Mouse (Mus musculus): Measurements from ENCODE around the gene Asb17. TPM values are rescaled to one million over a fixed set of nuclear protein-coding genes. Genes with fewer than 3 reads are reported as not detected.
A peak's percentile ranks its signal among the peaks of the same experiment; 100 is the strongest.

Asb17 gene
- total and polyA plus RNA-seq, 2 experiments from 2014 or later = not detected

DNA sequence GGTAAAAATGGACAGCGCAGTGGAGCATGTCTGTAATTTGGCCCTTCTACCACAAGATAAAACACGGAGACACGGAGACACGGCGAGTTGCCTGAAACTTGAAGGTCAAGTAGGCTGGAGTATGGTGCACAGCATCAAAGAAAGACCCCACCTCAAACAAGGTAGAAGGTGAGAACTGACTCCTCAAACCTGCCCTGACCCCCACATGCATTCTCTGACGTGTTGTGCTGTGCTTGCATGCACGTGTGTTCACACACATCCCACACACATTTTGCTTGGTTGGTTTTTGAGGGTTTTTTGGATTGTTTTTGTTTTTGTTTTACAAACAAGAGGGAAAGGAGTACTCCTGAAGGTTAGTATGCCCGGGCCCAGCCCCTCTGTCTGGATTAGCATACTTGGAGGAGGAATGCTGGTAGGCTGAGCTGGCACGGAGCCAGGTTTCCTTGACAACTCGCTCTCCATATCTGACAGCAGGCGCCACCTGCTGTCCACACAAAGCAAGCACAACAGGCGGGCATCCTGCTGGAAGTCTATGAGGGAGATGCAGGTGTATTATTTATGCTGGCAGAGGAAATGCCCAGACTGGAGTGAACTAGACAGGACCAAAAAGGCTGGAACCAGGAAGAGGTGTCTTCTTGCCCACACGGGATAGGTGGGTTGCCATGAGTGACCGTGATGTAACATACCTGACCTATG, 37.8 kb upstream of the Asb17 start:
- peaks cover 10% of the 10 kb centered on the region; the same call in 1 of the 2 replicates for H3K4me1 ChIP-seq (ENCODE audit: insufficient read depth, low read length)
- H3K4me2 ChIP-seq (ENCODE audit: low read depth, low read length) = no peak overlapping the region
- TF ChIP-seq CTCF (IDR thresholded peaks at IDR 0.05; ENCODE audit: low read depth) = peak; percentile 98
- H3K9me3 ChIP-seq (ENCODE audit: low read length) = no peaks in the 10 kb centered on the region
- no peaks in the 10 kb centered on the region for H3K27me3 ChIP-seq (ENCODE audit: insufficient read depth, low read length)
- DNase-seq (ENCODE audit: low spot score) = peak; percentile 99
- H3K4me3 ChIP-seq (ENCODE audit: low read length) = no peak overlapping the region
- H3K27ac ChIP-seq = no peak overlapping the region
- H3K36me3 ChIP-seq (ENCODE audit: insufficient read depth, low read length) = no peaks in the 10 kb centered on the region
- peak; percentile 92 for ATAC-seq
- no peak overlapping the region for H3K9ac ChIP-seq (replicated peaks; ENCODE audit: low read length)
- 35% methylated on average over 14 of the region's 14 CpGs for WGBS

DNA sequence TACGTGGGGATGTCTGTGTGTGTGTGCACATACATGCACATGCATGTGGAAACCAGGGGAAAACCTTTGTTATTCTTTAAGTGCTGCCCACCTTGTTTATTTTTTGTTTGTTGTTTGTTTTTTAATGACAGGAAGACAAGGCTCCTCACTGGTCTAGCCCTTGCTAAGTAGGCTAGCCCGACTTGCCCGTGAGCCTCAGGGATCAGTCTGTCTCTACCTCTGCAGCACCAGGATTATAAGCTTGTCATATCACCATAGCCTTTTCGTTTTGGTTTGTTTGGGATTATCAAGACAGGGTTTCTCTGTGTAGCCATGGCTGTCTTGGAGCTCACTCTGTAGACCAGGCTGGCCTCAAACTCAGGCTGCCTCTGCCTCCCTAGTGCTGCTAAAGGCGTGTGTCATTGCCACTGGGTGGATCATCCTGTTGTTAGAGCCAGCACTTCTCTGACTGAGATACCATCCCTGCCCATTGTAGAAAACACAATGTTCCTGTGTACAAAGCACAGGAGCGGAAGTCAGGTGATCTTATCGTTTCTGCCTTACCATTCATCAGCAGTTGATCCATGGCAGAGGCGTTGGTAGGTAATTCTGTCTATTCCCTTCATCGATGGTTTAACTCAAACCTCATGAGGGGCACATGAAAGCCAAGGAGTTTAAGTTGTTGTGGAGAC, 37.1 kb upstream of the Asb17 start:
- no peak for ATAC-seq
- H3K27me3 ChIP-seq (ENCODE audit: insufficient read depth, low read length) = no peaks in the 10 kb centered on the region
- no peaks in the 10 kb centered on the region for H3K9me3 ChIP-seq (ENCODE audit: low read length)
- no peaks in the 10 kb centered on the region for H3K36me3 ChIP-seq (ENCODE audit: insufficient read depth, low read length)
- H3K27ac ChIP-seq = no peak overlapping the region
- no peak overlapping the region for H3K4me2 ChIP-seq (ENCODE audit: low read depth, low read length)
- TF ChIP-seq CTCF (IDR thresholded peaks at IDR 0.05; ENCODE audit: low read depth) = no peak
- H3K9ac ChIP-seq (replicated peaks; ENCODE audit: low read length) = no peak overlapping the region
- H3K4me3 ChIP-seq (ENCODE audit: low read length) = no peak overlapping the region
- WGBS = 86% methylated on average over 9 of the region's 9 CpGs
- no peak for DNase-seq (ENCODE audit: low spot score)
- peaks cover 10% of the 10 kb centered on the region; the same call in 1 of the 2 replicates for H3K4me1 ChIP-seq (ENCODE audit: insufficient read depth, low read length)

DNA sequence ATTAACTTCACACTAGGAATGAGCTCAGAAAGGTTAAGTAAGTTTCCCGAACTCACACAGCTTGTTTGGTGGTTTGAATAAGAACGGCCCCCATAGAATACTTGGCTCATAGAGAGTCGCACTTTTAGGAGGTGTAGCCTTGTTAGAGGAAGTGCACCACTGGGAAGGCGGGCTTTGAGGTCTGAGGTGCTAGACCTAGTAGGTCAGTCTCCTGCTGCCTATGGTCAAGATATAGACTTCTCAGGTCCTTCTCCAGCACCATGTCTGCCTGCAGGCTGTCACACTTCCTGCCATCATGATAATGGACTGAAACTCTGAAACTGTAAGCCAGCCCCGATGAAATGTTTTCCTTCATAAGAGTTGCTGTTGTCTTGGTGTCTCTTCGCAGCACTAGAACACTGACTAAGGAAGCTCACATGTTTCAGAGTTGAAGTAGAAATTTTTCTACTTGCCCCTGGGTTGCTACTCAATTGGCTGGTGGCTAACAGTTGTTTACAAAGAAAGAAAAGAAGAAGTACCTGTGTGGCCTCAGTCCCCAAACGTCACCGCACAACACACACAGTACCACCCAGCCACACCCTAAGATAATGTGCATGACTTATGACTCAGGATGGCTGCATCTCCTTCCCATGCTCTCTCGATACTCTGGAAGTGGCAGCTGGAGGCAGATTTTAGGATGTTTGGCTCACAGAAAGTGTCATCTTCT, 36.4 kb upstream of the Asb17 start:
- H3K4me1 ChIP-seq (ENCODE audit: insufficient read depth, low read length) = peaks cover 10% of the 10 kb centered on the region; the same call in 1 of the 2 replicates
- no peak for DNase-seq (ENCODE audit: low spot score)
- WGBS = 89% methylated on average over 9 of the region's 9 CpGs
- no peaks in the 10 kb centered on the region for H3K36me3 ChIP-seq (ENCODE audit: insufficient read depth, low read length)
- ATAC-seq = no peak
- no peak overlapping the region for H3K4me3 ChIP-seq (ENCODE audit: low read length)
- H3K27me3 ChIP-seq (ENCODE audit: insufficient read depth, low read length) = no peaks in the 10 kb centered on the region
- TF ChIP-seq CTCF (IDR thresholded peaks at IDR 0.05; ENCODE audit: low read depth) = no peak
- H3K9me3 ChIP-seq (ENCODE audit: low read length) = no peaks in the 10 kb centered on the region
- no peak overlapping the region for H3K4me2 ChIP-seq (ENCODE audit: low read depth, low read length)
- H3K9ac ChIP-seq (replicated peaks; ENCODE audit: low read length) = no peak overlapping the region
- H3K27ac ChIP-seq = no peak overlapping the region

DNA sequence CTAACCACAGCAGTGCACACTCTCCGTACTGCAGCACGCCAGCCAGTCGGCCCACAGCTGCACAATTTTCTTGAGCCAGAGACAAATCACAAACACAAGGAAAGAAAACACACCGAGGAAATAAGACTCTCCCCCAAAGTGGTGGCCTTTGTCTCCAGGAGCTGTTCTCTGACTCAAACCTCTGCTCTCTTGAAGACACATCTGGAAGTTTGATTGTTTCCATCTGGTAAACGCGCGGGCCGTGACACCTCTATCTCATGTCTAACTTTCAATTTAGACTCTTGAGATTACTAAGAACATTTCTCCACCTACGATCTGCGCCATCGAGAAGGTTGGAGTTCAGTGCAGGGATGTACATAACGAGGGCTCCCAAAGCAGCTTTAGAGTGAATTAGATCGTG, 35.6 kb upstream of the Asb17 start:
- 90% methylated on average over 13 of the region's 13 CpGs for WGBS
- Histone ChIP-seq H3K27ac (no peak overlapping the region), H3K4me2 (ENCODE audit: low read depth, low read length) (no peak overlapping the region), H3K9ac (replicated peaks; ENCODE audit: low read length) (no peak overlapping the region), H3K36me3 (ENCODE audit: insufficient read depth, low read length) (no peaks in the 10 kb centered on the region), H3K4me1 (ENCODE audit: insufficient read depth, low read length) (peaks cover 10% of the 10 kb centered on the region; the same call in 1 of the 2 replicates), H3K9me3 (ENCODE audit: low read length) (no peaks in the 10 kb centered on the region), H3K4me3 (ENCODE audit: low read length) (no peak overlapping the region), H3K27me3 (ENCODE audit: insufficient read depth, low read length) (no peaks in the 10 kb centered on the region)
- ATAC-seq (no peak), DNase-seq (ENCODE audit: low spot score) (no peak)
- TF ChIP-seq CTCF (IDR thresholded peaks at IDR 0.05; ENCODE audit: low read depth) = no peak

DNA sequence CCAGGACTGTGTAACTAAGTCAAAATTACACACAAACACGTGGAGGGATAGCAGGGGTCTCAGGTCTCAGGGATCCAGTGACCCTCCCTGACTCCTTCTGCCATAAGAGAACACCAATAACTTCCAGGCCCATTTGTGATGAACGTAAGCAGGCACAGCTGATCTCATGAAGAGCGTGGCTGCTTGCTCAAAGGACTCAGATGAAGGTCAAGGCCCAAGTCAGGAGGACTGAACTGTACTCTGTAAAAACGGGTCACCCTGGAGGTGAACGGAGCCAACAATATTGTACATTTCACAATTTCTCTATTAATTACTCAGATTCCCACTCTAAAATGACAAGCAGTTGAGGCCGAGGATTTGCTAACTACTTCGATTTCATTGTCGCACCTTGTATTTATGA, 30.0 kb upstream of the Asb17 start:
- no peak for TF ChIP-seq CTCF (IDR thresholded peaks at IDR 0.05; ENCODE audit: low read depth)
- peaks cover 6% of the 10 kb centered on the region; the same call in 1 of the 2 replicates for H3K4me1 ChIP-seq (ENCODE audit: insufficient read depth, low read length)
- no peak overlapping the region for H3K9ac ChIP-seq (replicated peaks; ENCODE audit: low read length)
- no peaks in the 10 kb centered on the region for H3K9me3 ChIP-seq (ENCODE audit: low read length)
- no peak for ATAC-seq
- no peaks in the 10 kb centered on the region for H3K36me3 ChIP-seq (ENCODE audit: insufficient read depth, low read length)
- 93% methylated on average over 8 of the region's 8 CpGs for WGBS
- no peaks in the 10 kb centered on the region for H3K27me3 ChIP-seq (ENCODE audit: insufficient read depth, low read length)
- H3K4me3 ChIP-seq (ENCODE audit: low read length) = no peak overlapping the region
- no peak overlapping the region for H3K4me2 ChIP-seq (ENCODE audit: low read depth, low read length)
- DNase-seq (ENCODE audit: low spot score) = no peak
- no peak overlapping the region for H3K27ac ChIP-seq

DNA sequence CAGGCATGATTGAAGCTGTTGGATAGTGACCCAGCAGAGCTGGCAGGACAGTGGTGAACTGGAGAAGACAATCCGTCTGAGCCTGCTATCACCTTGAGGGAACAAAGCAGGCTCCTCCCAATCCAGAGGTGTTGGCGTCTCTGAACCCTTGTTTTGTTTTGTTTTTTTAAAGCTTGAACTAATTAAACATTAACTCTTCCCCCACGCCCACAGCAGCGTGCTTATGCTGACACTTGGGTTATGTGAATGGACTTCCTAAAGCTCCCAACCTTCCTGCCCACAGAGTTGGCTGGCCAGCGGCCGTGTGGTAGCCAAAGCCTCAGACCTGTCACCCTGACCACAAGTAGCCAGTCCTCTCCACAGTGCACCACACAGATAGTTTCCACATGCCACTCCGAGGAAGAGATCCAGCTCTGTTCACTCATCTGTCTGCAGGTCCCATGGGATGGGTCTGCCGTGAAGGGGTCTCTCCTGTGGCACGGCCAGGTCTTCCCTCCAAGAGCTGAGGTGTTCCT, 26.6 kb upstream of the Asb17 start:
- Histone ChIP-seq H3K27me3 (ENCODE audit: insufficient read depth, low read length) (no peaks in the 10 kb centered on the region), H3K4me2 (ENCODE audit: low read depth, low read length) (no peak overlapping the region), H3K36me3 (ENCODE audit: insufficient read depth, low read length) (no peaks in the 10 kb centered on the region), H3K9ac (replicated peaks; ENCODE audit: low read length) (no peak overlapping the region), H3K27ac (no peak overlapping the region), H3K4me3 (ENCODE audit: low read length) (no peak overlapping the region), H3K9me3 (ENCODE audit: low read length) (no peaks in the 10 kb centered on the region), H3K4me1 (ENCODE audit: insufficient read depth, low read length) (no peaks in the 10 kb centered on the region)
- DNase-seq (ENCODE audit: low spot score) = no peak
- ATAC-seq = no peak
- TF ChIP-seq CTCF (IDR thresholded peaks at IDR 0.05; ENCODE audit: low read depth) = no peak
- 83% methylated on average over 9 of the region's 9 CpGs for WGBS

Measured in hindbrain, postnatal 0 days (tissue).